In genomic region chr16:76539669-76540068, GRCm38 (mm10) we compare ENCODE assay signal across 9 mouse cellular contexts.
DNase-seq lines count a peak whose midpoint lies in the region; ATAC-seq lines count a peak whose summit lies in the region.
"Had no signal": no experiment of that assay in that cellular context is flagged by ENCODE, and none has a peak within 500 bp of the region (broad histone marks: within the 10 kb centered on the region; RNA-seq: fewer than 3 reads in every experiment).

No protein-coding gene starts in this region.

- no peak overlapping the region for H3K27ac ChIP-seq in forebrain, embryonic 13.5 days
- H3K27ac ChIP-seq in hindbrain, embryonic 12.5 days = no peak overlapping the region; the same call in 1 of the 2 replicates
- no peak overlapping the region for H3K27ac ChIP-seq in neural tube, embryonic 11.5 days (ENCODE audit: low read depth, low read length)
- H3K27ac ChIP-seq: limb, embryonic 15.5 days had no signal

- WGBS in forebrain, embryonic 13.5 days = 2% methylated on average over 6 of the region's 6 CpGs
- WGBS in hindbrain, embryonic 12.5 days = 5% methylated on average over 6 of the region's 6 CpGs
- WGBS in neural tube, embryonic 11.5 days = 2% methylated on average over 6 of the region's 6 CpGs

- H3K4me3 ChIP-seq in forebrain, embryonic 13.5 days = no peak overlapping the region
- H3K4me3 ChIP-seq in hindbrain, embryonic 12.5 days = no peak overlapping the region
- no peak overlapping the region for H3K4me3 ChIP-seq in neural tube, embryonic 11.5 days (ENCODE audit: low read depth, low read length)
- H3K4me3 ChIP-seq: limb, embryonic 15.5 days had no signal

- no peak overlapping the region for H3K4me2 ChIP-seq in forebrain, embryonic 13.5 days
- H3K4me2 ChIP-seq in hindbrain, embryonic 12.5 days (replicated peaks) = no peak overlapping the region
- H3K4me2 ChIP-seq in neural tube, embryonic 11.5 days (ENCODE audit: low read depth) = no peak overlapping the region
- H3K4me2 ChIP-seq: limb, embryonic 15.5 days had no signal

- H3K36me3 ChIP-seq in forebrain, embryonic 13.5 days (ENCODE audit: poor library complexity, severe bottlenecking) = no peaks in the 10 kb centered on the region
- no peaks in the 10 kb centered on the region for H3K36me3 ChIP-seq in hindbrain, embryonic 12.5 days
- no peaks in the 10 kb centered on the region for H3K36me3 ChIP-seq in neural tube, embryonic 11.5 days (ENCODE audit: control insufficient read depth, insufficient read depth, low read length)
- H3K36me3 ChIP-seq: limb, embryonic 15.5 days had no signal

- peak; percentile 14 for DNase-seq in ovary, postnatal 14 days (ENCODE audit: low spot score)
- no peak for DNase-seq in ovary, adult 18-20 months (ENCODE audit: low spot score)
- DNase-seq in liver = peak; percentile 26
- peak; percentile 64 for DNase-seq in neural tube, embryonic 11.5 days (ENCODE audit: low spot score)
- DNase-seq in cerebellum, adult 8-10 months = no peak
- no peak for DNase-seq in left cerebral cortex, adult 11 months (ENCODE audit: low spot score)

- H3K9me3 ChIP-seq in forebrain, embryonic 13.5 days (replicated peaks) = no peaks in the 10 kb centered on the region
- H3K9me3 ChIP-seq in hindbrain, embryonic 12.5 days (replicated peaks) = no peaks in the 10 kb centered on the region
- H3K9me3 ChIP-seq in neural tube, embryonic 11.5 days (ENCODE audit: control insufficient read depth, low read length) = no peaks in the 10 kb centered on the region
- H3K9me3 ChIP-seq: limb, embryonic 15.5 days had no signal

- peaks cover 16% of the 10 kb centered on the region for H3K4me1 ChIP-seq in forebrain, embryonic 13.5 days
- H3K4me1 ChIP-seq in hindbrain, embryonic 12.5 days = peaks cover 11% of the 10 kb centered on the region
- H3K4me1 ChIP-seq in neural tube, embryonic 11.5 days (ENCODE audit: control insufficient read depth, insufficient read depth, low read length) = peaks cover 11% of the 10 kb centered on the region

- H3K9ac ChIP-seq in forebrain, embryonic 13.5 days = no peak overlapping the region
- no peak overlapping the region for H3K9ac ChIP-seq in hindbrain, embryonic 12.5 days
- no peak overlapping the region for H3K9ac ChIP-seq in neural tube, embryonic 11.5 days (ENCODE audit: low read length)
- H3K9ac ChIP-seq: limb, embryonic 15.5 days had no signal

- H3K27me3 ChIP-seq in forebrain, embryonic 13.5 days = no peaks in the 10 kb centered on the region
- no peaks in the 10 kb centered on the region for H3K27me3 ChIP-seq in hindbrain, embryonic 12.5 days
- no peaks in the 10 kb centered on the region for H3K27me3 ChIP-seq in neural tube, embryonic 11.5 days (ENCODE audit: control insufficient read depth, insufficient read depth, low read length)
- H3K27me3 ChIP-seq: limb, embryonic 15.5 days had no signal

- ATAC-seq in forebrain, embryonic 13.5 days = peak; percentile 82; the same call in 1 of the 2 replicates
- peak; percentile 90 for ATAC-seq in hindbrain, embryonic 12.5 days (ENCODE audit: low FRiP score)
- peak; percentile 81 for ATAC-seq in neural tube, embryonic 11.5 days (ENCODE audit: insufficient read depth, low FRiP score, low TSS enrichment)

Comparison
In these comparisons a context has a peak if more than half of its experiments do, and no peak if none do; other contexts are left out.
1. DNase-seq: peak in ovary, postnatal 14 days (single experiment), liver (single experiment) and neural tube, embryonic 11.5 days (single experiment); none in ovary, adult 18-20 months (single experiment), cerebellum, adult 8-10 months (single experiment) and left cerebral cortex, adult 11 months (single experiment).
2. Peak in every context shown above with its lines, with median percentiles within 50 percentile points of each other: ATAC-seq.